Mouse (Mus musculus) small intestine, adult 2 months (tissue): ENCODE measurements around the gene Akap1. TPM values are rescaled to one million over a fixed set of nuclear protein-coding genes. Genes with fewer than 3 reads are reported as not detected.
"Not testable (repeated sequence)": the region's sequence is repeated elsewhere in the genome, so short reads cannot be mapped to it uniquely, and the experiment has no call there.

Source experiments
- H3K27ac ChIP-seq: fragments of 200-500 bp; 2 replicates; pipeline ENCODE4 v1.5.1; 2012; ENCODE audit warnings: low read depth, low read length, control low read depth, inconsistent platforms; ENCODE audit not compliant: insufficient read depth
- H3K27me3 ChIP-seq: fragments of 200-500 bp; 2 replicates; pipeline ENCODE4 v1.6.1; 2012; ENCODE audit warnings: mild to moderate bottlenecking, moderate library complexity, low read length, inconsistent platforms; ENCODE audit not compliant: control insufficient read depth, insufficient read depth
- H3K36me3 ChIP-seq: fragments of 200-500 bp; 2 replicates; pipeline ENCODE4 v1.6.1; 2012; ENCODE audit warnings: mild to moderate bottlenecking, low read length, control low read depth, inconsistent platforms; ENCODE audit not compliant: control insufficient read depth, insufficient read depth
- H3K4me1 ChIP-seq: fragments of 200-500 bp; 2 replicates; pipeline ENCODE4 v1.6.1; 2012; ENCODE audit warnings: low read length, inconsistent platforms, mixed read lengths; ENCODE audit not compliant: control insufficient read depth, insufficient read depth, insufficient read length
- H3K4me3 ChIP-seq: fragments of 200-500 bp; 2 replicates; pipeline ENCODE4 v1.5.1; 2012; ENCODE audit warnings: low read depth, mild to moderate bottlenecking, control low read depth, inconsistent platforms, low read length, moderate library complexity
- CTCF ChIP-seq: fragments of 200-500 bp; IDR thresholded peaks from 2 replicates; pipeline ENCODE4 v1.5.1; 2012; ENCODE audit warnings: low read depth, mild to moderate bottlenecking, control low read depth, inconsistent platforms, low read length, moderate library complexity, mixed read lengths; ENCODE audit not compliant: insufficient replicate concordance, insufficient read length; ENCODE audit errors: extremely low read depth
- POLR2A ChIP-seq: fragments of 200-500 bp; IDR thresholded peaks from 2 replicates; pipeline ENCODE4 v1.6.1; 2012; ENCODE audit warnings: low read depth, mild to moderate bottlenecking, control low read depth, inconsistent platforms, low read length, moderate library complexity
- WGBS: fragments of 180-500 bp; shearing (Covaris S2); methylation state at CpG from one replicate; pipeline ENCODE4 v1.1.7; 2018; 5-methylcytosine and 5-hydroxymethylcytosine counted together
- polyA plus RNA-seq: library from polyadenylated mRNA; depleted of rRNA; stranded (reverse); fragments of >200 nt; gene quantifications from 2 replicates; pipeline ENCODE4 v1.2.3, GENCODE M21; 2012

Gene Akap1
- polyA plus RNA-seq, 1 experiment, result 23.9 TPM

GRCm38 (mm10) chr11:88891921-88892561 is 27.7 kb upstream of the Akap1 start:
- WGBS, result 96% methylated on average over 20 of the region's 24 CpGs
- not testable (repeated sequence) for H3K4me1 ChIP-seq, H3K27me3 ChIP-seq, H3K36me3 ChIP-seq, H3K4me3 ChIP-seq, H3K27ac ChIP-seq

GRCm38 (mm10) chr11:88891446-88891845 is 27.1 kb upstream of the Akap1 start:
- WGBS, result 97% methylated on average over 8 of the region's 12 CpGs
- H3K27ac ChIP-seq, H3K4me3 ChIP-seq, H3K36me3 ChIP-seq, H3K27me3 ChIP-seq, H3K4me1 ChIP-seq: not testable (repeated sequence)

- H3K27me3 ChIP-seq, H3K27ac ChIP-seq, H3K4me3 ChIP-seq, H3K4me1 ChIP-seq, H3K36me3 ChIP-seq: not testable (repeated sequence)
- 89% methylated on average over 8 of the region's 11 CpGs for WGBS
Observed at GRCm38 (mm10) chr11:88890904-88891303, 26.5 kb upstream of the Akap1 start.

- no peaks in the 10 kb centered on the region for H3K27me3 ChIP-seq
- 79% methylated on average over 2 of the region's 2 CpGs for WGBS
- TF ChIP-seq CTCF (no peak), POLR2A (no peak)
- no peaks in the 10 kb centered on the region for H3K36me3 ChIP-seq
- H3K27ac ChIP-seq, result no peak overlapping the region
- H3K4me3 ChIP-seq, result no peak overlapping the region
- no peaks in the 10 kb centered on the region for H3K4me1 ChIP-seq
Observed at GRCm38 (mm10) chr11:88888996-88889395, 24.6 kb upstream of the Akap1 start.

GRCm38 (mm10) chr11:88884376-88885065 is 20.1 kb upstream of the Akap1 start:
- no peaks in the 10 kb centered on the region for H3K4me1 ChIP-seq
- no peak overlapping the region for H3K4me3 ChIP-seq
- WGBS, result 71% methylated on average over 8 of the region's 8 CpGs
- TF ChIP-seq POLR2A (no peak), CTCF (no peak)
- no peaks in the 10 kb centered on the region for H3K36me3 ChIP-seq
- H3K27ac ChIP-seq, result no peak overlapping the region
- no peaks in the 10 kb centered on the region for H3K27me3 ChIP-seq

- 93% methylated on average over 12 of the region's 12 CpGs for WGBS
- 0 out of 2 replicates have a peak, but pooled peaks cover 1% of the 10 kb centered on the region for H3K27me3 ChIP-seq
- no peaks in the 10 kb centered on the region for H3K36me3 ChIP-seq
- no peak overlapping the region for H3K4me3 ChIP-seq
- H3K27ac ChIP-seq, result no peak overlapping the region
- TF ChIP-seq POLR2A (no peak), CTCF (no peak)
- H3K4me1 ChIP-seq, result no peaks in the 10 kb centered on the region; the same call in 1 of the 2 replicates
Observed at GRCm38 (mm10) chr11:88878011-88878410, 13.6 kb upstream of the Akap1 start.

- H3K4me3 ChIP-seq, result peak overlapping the region; percentile 59
- whole genome bisulfite sequencing, result 2% methylated on average over 10 of the region's 10 CpGs
Observed at GRCm38 (mm10) chr11:88873667-88874030, 9.3 kb upstream of the Akap1 start.

More at GRCm38 (mm10) chr11:88873667-88874030, 9.3 kb upstream of the Akap1 start:
- TF ChIP-seq POLR2A (no peak), CTCF (no peak)
- Histone ChIP-seq H3K27me3 (0 out of 2 replicates have a peak, but pooled peaks cover 2% of the 10 kb centered on the region), H3K36me3 (no peaks in the 10 kb centered on the region), H3K4me1 (no peaks in the 10 kb centered on the region; the same call in 1 of the 2 replicates), H3K27ac (no peak overlapping the region)
